Mouse (Mus musculus): Measurements from ENCODE around the gene Lrmda. TPM values are rescaled to one million over a fixed set of nuclear protein-coding genes. Genes with fewer than 3 reads are reported as not detected.

Gene Lrmda
- polyA plus RNA-seq, 1 experiment from 2014 or later, result 0.80 TPM

- Histone ChIP-seq H3K27me3 (replicated peaks; ENCODE audit: control insufficient read depth, insufficient read depth, low read length) (no peaks in the 10 kb centered on the region), H3K9me3 (ENCODE audit: control insufficient read depth, low read length) (no peaks in the 10 kb centered on the region), H3K36me3 (ENCODE audit: control insufficient read depth, insufficient read depth, low read length) (no peaks in the 10 kb centered on the region), H3K4me3 (ENCODE audit: low read length) (no peak overlapping the region), H3K9ac (ENCODE audit: low read depth, low read length) (no peak overlapping the region), H3K4me1 (ENCODE audit: control insufficient read depth, insufficient read depth, low read depth, low read length) (peaks cover 9% of the 10 kb centered on the region), H3K27ac (ENCODE audit: low read depth, low read length) (no peak overlapping the region), H3K4me2 (ENCODE audit: low read length) (no peak overlapping the region)
- no peak for ATAC-seq
These were observed 730.9 kb downstream of the Lrmda start for GRCm38 (mm10) chr14:22750409-22750808.

DNA sequence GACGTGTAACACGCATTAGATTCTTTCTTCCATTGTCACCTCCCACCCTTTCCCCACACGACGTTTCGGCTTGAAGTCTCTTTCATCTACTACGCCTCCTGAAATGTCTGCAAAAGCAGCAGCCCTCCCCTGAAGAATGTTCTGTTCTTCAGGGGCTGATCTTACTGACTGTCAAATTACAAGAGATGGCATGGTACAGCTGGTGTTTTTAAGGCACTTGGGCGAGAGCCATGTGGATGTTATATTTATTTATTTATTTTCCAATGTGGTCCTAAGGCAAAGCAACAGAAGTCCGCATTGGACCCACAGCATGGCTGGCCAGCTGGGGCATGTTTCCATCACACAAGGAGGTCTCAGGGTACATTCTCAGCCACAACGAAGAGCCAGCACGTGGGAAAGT lies 731.8 kb downstream of the Lrmda start:
- H3K27ac ChIP-seq (ENCODE audit: low read depth, low read length), result no peak overlapping the region
- H3K27me3 ChIP-seq (replicated peaks; ENCODE audit: control insufficient read depth, insufficient read depth, low read length), result no peaks in the 10 kb centered on the region
- no peak overlapping the region for H3K4me2 ChIP-seq (ENCODE audit: low read length)
- H3K9me3 ChIP-seq (ENCODE audit: control insufficient read depth, low read length), result no peaks in the 10 kb centered on the region
- no peak overlapping the region for H3K9ac ChIP-seq (ENCODE audit: low read depth, low read length)
- peaks cover 2% of the 10 kb centered on the region; the same call in 1 of the 2 replicates for H3K4me1 ChIP-seq (ENCODE audit: control insufficient read depth, insufficient read depth, low read depth, low read length)
- no peaks in the 10 kb centered on the region for H3K36me3 ChIP-seq (ENCODE audit: control insufficient read depth, insufficient read depth, low read length)
- no peak overlapping the region for H3K4me3 ChIP-seq (ENCODE audit: low read length)
- 79% methylated on average over 10 of the region's 10 CpGs for WGBS
- ATAC-seq, result no peak

DNA sequence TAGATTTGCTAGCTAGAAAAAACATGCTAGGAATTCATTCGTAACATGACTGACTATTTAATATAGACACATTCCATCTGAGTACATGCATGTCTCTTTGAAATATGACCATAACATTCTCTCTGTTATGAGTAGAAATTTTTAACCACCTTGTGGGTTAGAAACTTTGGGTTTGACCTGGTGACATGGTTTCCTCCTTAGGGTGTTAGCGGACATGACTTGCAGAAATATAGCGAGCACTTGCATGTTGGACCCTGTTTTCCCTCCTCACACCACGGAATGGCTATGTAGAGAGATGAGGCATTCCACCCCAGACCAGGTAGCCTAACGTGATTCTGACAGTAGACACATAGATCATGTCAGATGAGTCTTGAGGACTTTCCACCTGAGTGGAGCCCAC lies 735.1 kb downstream of the Lrmda start:
- no peak overlapping the region for H3K4me2 ChIP-seq (ENCODE audit: low read length)
- no peaks in the 10 kb centered on the region for H3K4me1 ChIP-seq (ENCODE audit: control insufficient read depth, insufficient read depth, low read depth, low read length)
- no peak overlapping the region for H3K27ac ChIP-seq (ENCODE audit: low read depth, low read length)
- no peaks in the 10 kb centered on the region for H3K27me3 ChIP-seq (replicated peaks; ENCODE audit: control insufficient read depth, insufficient read depth, low read length)
- H3K9ac ChIP-seq (ENCODE audit: low read depth, low read length), result no peak overlapping the region
- no peak for ATAC-seq
- no peaks in the 10 kb centered on the region for H3K36me3 ChIP-seq (ENCODE audit: control insufficient read depth, insufficient read depth, low read length)
- no peak overlapping the region for H3K4me3 ChIP-seq (ENCODE audit: low read length)
- no peaks in the 10 kb centered on the region for H3K9me3 ChIP-seq (ENCODE audit: control insufficient read depth, low read length)
- 93% methylated on average over 5 of the region's 5 CpGs for WGBS

DNA sequence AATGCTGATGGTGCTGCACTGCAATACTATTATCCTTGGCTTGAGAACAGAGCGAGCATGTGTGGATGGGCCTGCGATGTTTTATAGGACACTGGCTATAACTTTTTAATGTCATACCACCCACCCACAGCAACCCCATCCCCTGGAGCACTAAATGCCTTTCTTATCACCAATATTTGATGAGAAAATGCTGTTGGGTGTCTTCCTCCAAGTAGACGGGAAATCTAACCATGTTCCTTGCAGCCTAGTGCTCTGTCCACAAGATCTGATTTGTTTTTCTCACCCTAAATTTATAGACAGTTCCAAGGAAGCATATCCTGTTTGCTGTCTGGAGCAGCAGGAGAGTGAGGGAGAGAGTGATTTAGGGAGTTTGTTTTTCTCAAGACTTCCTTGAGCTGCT lies 738.0 kb downstream of the Lrmda start:
- no peak overlapping the region for H3K27ac ChIP-seq (ENCODE audit: low read depth, low read length)
- no peak for ATAC-seq

DNA sequence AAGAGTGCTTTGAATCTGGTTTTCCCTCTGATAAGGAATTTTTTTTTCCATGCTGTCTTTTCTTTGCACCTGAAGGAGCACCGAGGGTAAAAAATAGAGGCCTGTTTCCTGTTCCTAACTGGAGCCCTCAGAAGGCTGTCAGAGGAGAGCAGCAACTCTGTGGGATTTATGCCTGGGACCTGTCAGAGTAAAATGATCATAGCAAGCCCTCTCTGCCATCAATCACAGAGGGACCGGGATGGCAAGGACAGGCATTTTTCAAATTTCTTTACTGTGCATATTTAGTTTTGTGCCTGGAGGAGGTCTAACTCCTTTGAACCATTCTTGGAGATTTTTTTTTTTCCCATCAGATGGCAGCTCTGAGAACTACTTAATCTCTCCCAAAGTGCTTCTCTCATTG lies 739.7 kb downstream of the Lrmda start:
- H3K36me3 ChIP-seq (ENCODE audit: control insufficient read depth, insufficient read depth, low read length), result no peaks in the 10 kb centered on the region
- 0 out of 2 replicates have a peak, but pooled peaks cover 2% of the 10 kb centered on the region for H3K9me3 ChIP-seq (ENCODE audit: control insufficient read depth, low read length)
- no peak overlapping the region for H3K4me2 ChIP-seq (ENCODE audit: low read length)
- no peak overlapping the region for H3K27ac ChIP-seq (ENCODE audit: low read depth, low read length)
- H3K27me3 ChIP-seq (replicated peaks; ENCODE audit: control insufficient read depth, insufficient read depth, low read length), result no peaks in the 10 kb centered on the region
- 46% methylated on average over 2 of the region's 2 CpGs for WGBS
- no peak overlapping the region for H3K9ac ChIP-seq (ENCODE audit: low read depth, low read length)
- no peak for ATAC-seq
- H3K4me3 ChIP-seq (ENCODE audit: low read length), result no peak overlapping the region
- no peaks in the 10 kb centered on the region for H3K4me1 ChIP-seq (ENCODE audit: control insufficient read depth, insufficient read depth, low read depth, low read length)

More for the DNA sequence above, 738.0 kb downstream of the Lrmda start:
- H3K27me3 ChIP-seq (replicated peaks; ENCODE audit: control insufficient read depth, insufficient read depth, low read length), result no peaks in the 10 kb centered on the region
- no peak overlapping the region for H3K9ac ChIP-seq (ENCODE audit: low read depth, low read length)
- no peaks in the 10 kb centered on the region for H3K4me1 ChIP-seq (ENCODE audit: control insufficient read depth, insufficient read depth, low read depth, low read length)
- H3K4me2 ChIP-seq (ENCODE audit: low read length), result no peak overlapping the region
- no peak overlapping the region for H3K4me3 ChIP-seq (ENCODE audit: low read length)
- 0 out of 2 replicates have a peak, but pooled peaks cover 2% of the 10 kb centered on the region for H3K9me3 ChIP-seq (ENCODE audit: control insufficient read depth, low read length)
- WGBS, result 96% methylated on average over 3 of the region's 3 CpGs
- H3K36me3 ChIP-seq (ENCODE audit: control insufficient read depth, insufficient read depth, low read length), result no peaks in the 10 kb centered on the region

- Histone ChIP-seq H3K27ac (ENCODE audit: low read depth, low read length) (no peak overlapping the region), H3K4me3 (ENCODE audit: low read length) (no peak overlapping the region), H3K9me3 (ENCODE audit: control insufficient read depth, low read length) (0 out of 2 replicates have a peak, but pooled peaks cover 2% of the 10 kb centered on the region), H3K9ac (ENCODE audit: low read depth, low read length) (no peak overlapping the region), H3K4me2 (ENCODE audit: low read length) (no peak overlapping the region), H3K27me3 (replicated peaks; ENCODE audit: control insufficient read depth, insufficient read depth, low read length) (no peaks in the 10 kb centered on the region), H3K36me3 (ENCODE audit: control insufficient read depth, insufficient read depth, low read length) (no peaks in the 10 kb centered on the region), H3K4me1 (ENCODE audit: control insufficient read depth, insufficient read depth, low read depth, low read length) (no peaks in the 10 kb centered on the region)
- ATAC-seq, result no peak
These were observed 740.2 kb downstream of the Lrmda start for GRCm38 (mm10) chr14:22759673-22760072.

DNA sequence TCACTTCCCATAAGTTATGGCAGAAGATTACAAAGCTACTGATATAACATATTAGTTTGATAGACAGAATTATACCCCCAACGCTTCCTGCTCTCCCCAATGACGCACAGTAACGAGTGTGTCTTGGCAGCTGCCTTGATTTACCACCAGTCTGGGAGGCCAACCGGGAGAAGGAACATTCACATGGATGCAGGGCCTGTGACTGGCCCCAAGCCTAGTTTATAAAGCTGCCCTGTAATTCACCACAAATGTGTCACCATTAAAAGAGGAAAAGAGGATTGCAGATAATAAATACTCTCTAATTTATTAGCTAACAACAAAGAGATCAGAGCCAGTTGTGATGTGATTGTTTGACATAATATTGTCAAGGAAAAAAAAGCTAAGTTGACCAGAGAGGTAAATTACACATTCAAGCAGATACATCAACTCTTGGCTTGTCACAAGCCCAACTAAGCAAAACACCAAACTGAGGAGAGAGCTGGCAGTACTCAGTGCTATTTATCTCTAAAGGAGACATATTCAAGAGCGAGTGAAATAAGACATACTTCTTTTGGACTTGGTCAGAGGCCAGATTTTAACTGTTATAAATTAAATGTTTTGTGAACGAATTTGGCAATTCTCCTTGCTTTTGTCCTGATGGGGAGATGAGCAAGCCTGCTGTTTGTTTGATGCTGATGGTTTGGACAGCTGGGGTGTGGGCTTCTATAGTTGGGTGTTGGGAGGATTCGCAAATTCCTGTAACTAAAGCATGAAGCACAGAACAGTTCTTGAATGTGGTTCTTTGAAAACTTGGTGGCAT lies 740.9 kb downstream of the Lrmda start:
- Histone ChIP-seq H3K36me3 (ENCODE audit: control insufficient read depth, insufficient read depth, low read length) (no peaks in the 10 kb centered on the region), H3K27me3 (replicated peaks; ENCODE audit: control insufficient read depth, insufficient read depth, low read length) (no peaks in the 10 kb centered on the region), H3K27ac (ENCODE audit: low read depth, low read length) (no peak overlapping the region), H3K4me3 (ENCODE audit: low read length) (no peak overlapping the region), H3K4me2 (ENCODE audit: low read length) (no peak overlapping the region), H3K9ac (ENCODE audit: low read depth, low read length) (no peak overlapping the region), H3K4me1 (ENCODE audit: control insufficient read depth, insufficient read depth, low read depth, low read length) (no peaks in the 10 kb centered on the region), H3K9me3 (ENCODE audit: control insufficient read depth, low read length) (0 out of 2 replicates have a peak, but pooled peaks cover 2% of the 10 kb centered on the region)
- 69% methylated on average over 7 of the region's 7 CpGs for WGBS
- no peak for ATAC-seq

- peaks cover 5% of the 10 kb centered on the region; the same call in 1 of the 2 replicates for H3K4me1 ChIP-seq (ENCODE audit: control insufficient read depth, insufficient read depth, low read depth, low read length)
- no peak overlapping the region for H3K27ac ChIP-seq (ENCODE audit: low read depth, low read length)
- no peaks in the 10 kb centered on the region for H3K9me3 ChIP-seq (ENCODE audit: control insufficient read depth, low read length)
- no peak overlapping the region for H3K4me3 ChIP-seq (ENCODE audit: low read length)
- H3K9ac ChIP-seq (ENCODE audit: low read depth, low read length), result no peak overlapping the region
- ATAC-seq, result no peak
- H3K36me3 ChIP-seq (ENCODE audit: control insufficient read depth, insufficient read depth, low read length), result no peaks in the 10 kb centered on the region
- 84% methylated on average over 2 of the region's 2 CpGs for WGBS
- H3K4me2 ChIP-seq (ENCODE audit: low read length), result no peak overlapping the region
- H3K27me3 ChIP-seq (replicated peaks; ENCODE audit: control insufficient read depth, insufficient read depth, low read length), result no peaks in the 10 kb centered on the region
These were observed 762.2 kb downstream of the Lrmda start for GRCm38 (mm10) chr14:22781709-22782108.

DNA sequence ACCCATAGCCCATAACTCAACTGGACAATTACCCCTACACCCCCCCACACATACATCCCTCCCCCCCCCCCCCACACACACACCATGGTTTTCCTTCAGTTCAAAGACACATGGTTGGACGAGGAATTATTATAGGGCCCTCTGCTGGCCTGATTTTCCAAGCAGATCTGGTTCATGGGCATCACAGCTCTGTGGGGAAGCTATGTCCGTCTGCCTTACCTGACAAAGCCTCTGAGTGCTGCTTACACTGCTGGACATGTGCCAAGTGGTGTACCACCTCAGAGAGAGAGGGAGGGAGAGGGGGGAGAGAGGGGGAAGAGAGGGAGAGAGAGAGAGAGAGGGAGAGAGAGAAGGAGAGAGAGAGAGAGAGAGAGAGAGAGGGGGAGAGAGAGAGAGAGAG lies 762.9 kb downstream of the Lrmda start:
- H3K4me2 ChIP-seq (ENCODE audit: low read length), result no peak overlapping the region
- no peaks in the 10 kb centered on the region for H3K36me3 ChIP-seq (ENCODE audit: control insufficient read depth, insufficient read depth, low read length)
- H3K9ac ChIP-seq (ENCODE audit: low read depth, low read length), result no peak overlapping the region
- no peak overlapping the region for H3K27ac ChIP-seq (ENCODE audit: low read depth, low read length)
- H3K27me3 ChIP-seq (replicated peaks; ENCODE audit: control insufficient read depth, insufficient read depth, low read length), result no peaks in the 10 kb centered on the region
- H3K4me1 ChIP-seq (ENCODE audit: control insufficient read depth, insufficient read depth, low read depth, low read length), result peaks cover 5% of the 10 kb centered on the region; the same call in 1 of the 2 replicates
- no peaks in the 10 kb centered on the region for H3K9me3 ChIP-seq (ENCODE audit: control insufficient read depth, low read length)
- no peak for ATAC-seq
- H3K4me3 ChIP-seq (ENCODE audit: low read length), result no peak overlapping the region
- WGBS, result 44% methylated on average over 2 of the region's 2 CpGs
